Mouse (Mus musculus): ENCODE results near the gene Slk. TPM values are rescaled to one million over a fixed set of nuclear protein-coding genes. Genes with fewer than 3 reads are reported as not detected.
A peak's percentile ranks its signal among the peaks of the same experiment; 100 is the strongest.

Gene Slk
- polyA plus RNA-seq, 1 experiment from 2014 or later = 26.5 TPM

- Histone ChIP-seq H3K4me2 (ENCODE audit: low read length) (no peak overlapping the region), H3K27me3 (ENCODE audit: control insufficient read depth, insufficient read depth, low read length) (no peaks in the 10 kb centered on the region), H3K4me3 (ENCODE audit: control insufficient read depth in 1 of 2, insufficient read depth in 1 of 2, low read depth in 1 of 2, low read length in 2 of 2) (no peak overlapping the region), H3K4me1 (ENCODE audit: control insufficient read depth in 2 of 2, insufficient read depth in 2 of 2, low read length in 2 of 2) (no peaks in the 10 kb centered on the region), H3K9me3 (ENCODE audit: control insufficient read depth, low read length) (no peaks in the 10 kb centered on the region), H3K36me3 (ENCODE audit: control insufficient read depth, insufficient read depth, low read length) (no peaks in the 10 kb centered on the region; the same call in 1 of the 2 replicates), H3K27ac (replicated peaks in 1 of 2; ENCODE audit: control insufficient read depth in 1 of 2, insufficient read depth in 1 of 2, low read depth in 2 of 2, low read length in 2 of 2) (no peak overlapping the region), H3K9ac (ENCODE audit: low read length) (no peak overlapping the region)
- WGBS = 81% methylated on average over 8 of the region's 8 CpGs
- no peak for ATAC-seq (ENCODE audit: insufficient number of reproducible peaks, insufficient read depth, low FRiP score, low read depth)
Observed at GRCm38 (mm10) chr19:47653173-47653572, 73.7 kb downstream of the Slk start.

DNA sequence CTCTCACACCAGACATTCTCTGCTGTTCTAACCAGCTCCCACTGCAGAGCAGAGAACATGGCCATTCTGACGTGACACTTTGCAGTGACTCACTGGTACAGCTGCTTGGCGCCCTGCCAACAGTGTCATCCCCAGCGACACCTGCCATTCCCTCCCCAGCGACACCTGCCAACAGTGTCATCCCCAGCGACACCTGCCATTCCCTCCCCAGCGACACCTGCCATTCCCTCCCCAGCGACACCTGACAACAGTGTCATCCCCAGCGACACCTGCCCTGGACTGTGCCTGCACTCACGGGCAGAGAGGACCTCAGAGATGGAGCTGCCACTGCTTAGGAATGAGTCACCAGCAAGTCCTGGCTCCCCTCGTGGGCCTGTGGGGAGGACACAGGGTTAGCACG, 75.4 kb downstream of the Slk start:
- Histone ChIP-seq H3K4me2 (ENCODE audit: low read length) (no peak overlapping the region), H3K27ac (replicated peaks in 1 of 2; ENCODE audit: control insufficient read depth in 1 of 2, insufficient read depth in 1 of 2, low read depth in 2 of 2, low read length in 2 of 2) (no peak overlapping the region), H3K9ac (ENCODE audit: low read length) (no peak overlapping the region), H3K9me3 (ENCODE audit: control insufficient read depth, low read length) (no peaks in the 10 kb centered on the region), H3K36me3 (ENCODE audit: control insufficient read depth, insufficient read depth, low read length) (no peaks in the 10 kb centered on the region), H3K4me3 (ENCODE audit: control insufficient read depth in 1 of 2, insufficient read depth in 1 of 2, low read depth in 1 of 2, low read length in 2 of 2) (no peak overlapping the region), H3K4me1 (ENCODE audit: control insufficient read depth in 2 of 2, insufficient read depth in 2 of 2, low read length in 2 of 2) (peaks cover 5 to 11% of the 10 kb centered on the region in 2 experiments), H3K27me3 (ENCODE audit: control insufficient read depth, insufficient read depth, low read length) (no peaks in the 10 kb centered on the region)
- ATAC-seq (ENCODE audit: insufficient number of reproducible peaks, insufficient read depth, low FRiP score, low read depth) = no peak
- WGBS = 60% methylated on average over 11 of the region's 11 CpGs

DNA sequence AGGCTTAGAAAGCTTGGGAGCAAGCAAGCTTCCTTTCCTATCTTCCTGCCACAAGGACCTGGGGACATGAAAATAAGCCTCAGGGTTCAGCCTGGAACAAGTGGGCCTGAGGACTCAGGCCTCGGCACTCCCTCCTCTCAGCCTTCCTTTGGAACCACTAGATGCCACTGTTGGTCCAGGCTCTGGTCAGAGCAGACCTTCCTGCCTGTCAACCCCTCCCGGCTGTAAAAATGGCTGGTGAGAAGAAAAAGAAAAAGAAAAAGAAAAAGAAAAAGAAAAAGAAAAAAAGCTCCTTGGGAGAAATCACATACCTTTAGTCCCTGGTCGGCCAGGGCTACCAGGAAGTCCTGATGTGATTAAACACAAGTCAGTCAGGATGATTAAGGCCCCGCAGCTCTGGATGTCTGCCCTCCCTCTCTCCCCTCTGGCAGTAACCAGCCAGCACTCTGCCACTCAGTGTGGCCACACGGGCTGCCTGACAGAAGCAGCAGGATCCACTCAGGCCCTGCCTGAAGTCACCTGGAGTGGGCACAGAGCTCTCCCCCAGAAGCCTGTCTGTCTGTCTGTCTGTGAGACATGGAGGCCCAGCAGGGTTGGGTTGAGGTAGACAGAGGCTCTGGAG, 79.5 kb downstream of the Slk start:
- no peaks in the 10 kb centered on the region for H3K36me3 ChIP-seq (ENCODE audit: control insufficient read depth, insufficient read depth, low read length)
- 11% methylated on average over 5 of the region's 5 CpGs for WGBS
- H3K4me2 ChIP-seq (ENCODE audit: low read length) = peak overlapping the region; percentile 7; the same call in 1 of the 2 replicates
- ATAC-seq (ENCODE audit: insufficient number of reproducible peaks, insufficient read depth, low FRiP score, low read depth) = peak; percentile 75; the same call in 1 of the 2 replicates
- H3K4me3 ChIP-seq (ENCODE audit: control insufficient read depth in 1 of 2, insufficient read depth in 1 of 2, low read depth in 1 of 2, low read length in 2 of 2) = no peak overlapping the region
- no peaks in the 10 kb centered on the region for H3K27me3 ChIP-seq (ENCODE audit: control insufficient read depth, insufficient read depth, low read length)
- peak overlapping the region; percentile 9 for H3K9ac ChIP-seq (ENCODE audit: low read length)
- H3K9me3 ChIP-seq (ENCODE audit: control insufficient read depth, low read length) = no peaks in the 10 kb centered on the region
- H3K27ac ChIP-seq (replicated peaks in 1 of 2; ENCODE audit: control insufficient read depth in 1 of 2, insufficient read depth in 1 of 2, low read depth in 2 of 2, low read length in 2 of 2) = peak overlapping the region; percentile 39 to 60
- peaks cover 5 to 13% of the 10 kb centered on the region in 2 experiments for H3K4me1 ChIP-seq (ENCODE audit: control insufficient read depth in 2 of 2, insufficient read depth in 2 of 2, low read length in 2 of 2)

DNA sequence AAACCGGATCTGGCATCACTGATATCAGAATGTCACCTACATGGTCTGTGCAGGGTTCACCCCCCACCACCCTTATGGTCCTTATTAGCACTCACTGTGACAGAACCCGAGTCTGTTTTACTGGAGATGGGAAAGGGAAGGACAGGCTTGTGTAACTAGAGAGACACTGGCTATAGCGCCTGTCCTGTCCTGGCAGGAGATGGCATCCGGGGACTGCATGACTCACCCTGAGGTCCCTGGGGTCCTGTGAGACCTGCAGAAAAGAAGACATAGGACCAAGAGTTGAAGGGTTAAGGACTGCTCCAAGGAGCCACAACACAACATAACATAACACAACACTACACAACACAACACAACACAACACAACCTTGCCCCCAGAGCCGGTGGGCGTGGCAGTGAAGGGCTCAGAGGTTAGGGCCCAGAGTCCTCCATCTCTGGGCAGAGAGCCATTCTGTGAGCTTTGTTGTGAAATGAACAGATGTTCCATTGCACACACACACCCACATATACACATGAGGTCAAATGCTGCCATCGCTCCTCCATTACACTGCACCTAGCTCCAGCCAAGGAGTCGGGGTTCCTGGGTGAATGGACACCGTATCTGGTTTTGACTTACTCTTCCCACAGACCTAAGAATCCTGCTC, 80.4 kb downstream of the Slk start:
- Histone ChIP-seq H3K27me3 (ENCODE audit: control insufficient read depth, insufficient read depth, low read length) (no peaks in the 10 kb centered on the region), H3K9ac (ENCODE audit: low read length) (no peak overlapping the region; the same call in 1 of the 2 replicates), H3K4me1 (ENCODE audit: control insufficient read depth in 2 of 2, insufficient read depth in 2 of 2, low read length in 2 of 2) (peaks cover 5 to 13% of the 10 kb centered on the region in 2 experiments), H3K27ac (replicated peaks in 1 of 2; ENCODE audit: control insufficient read depth in 1 of 2, insufficient read depth in 1 of 2, low read depth in 2 of 2, low read length in 2 of 2) (peak overlapping the region in 1 of 2 experiments; percentile 39; a peak in 1 of 4 replicates), H3K4me2 (ENCODE audit: low read length) (no peak overlapping the region), H3K9me3 (ENCODE audit: control insufficient read depth, low read length) (no peaks in the 10 kb centered on the region), H3K36me3 (ENCODE audit: control insufficient read depth, insufficient read depth, low read length) (no peaks in the 10 kb centered on the region), H3K4me3 (ENCODE audit: control insufficient read depth in 1 of 2, insufficient read depth in 1 of 2, low read depth in 1 of 2, low read length in 2 of 2) (no peak overlapping the region)
- 76% methylated on average over 9 of the region's 9 CpGs for WGBS
- ATAC-seq (ENCODE audit: insufficient number of reproducible peaks, insufficient read depth, low FRiP score, low read depth) = no peak

- no peaks in the 10 kb centered on the region for H3K36me3 ChIP-seq (ENCODE audit: control insufficient read depth, insufficient read depth, low read length)
- H3K9ac ChIP-seq (ENCODE audit: low read length) = no peak overlapping the region
- no peak overlapping the region for H3K4me2 ChIP-seq (ENCODE audit: low read length)
- H3K9me3 ChIP-seq (ENCODE audit: control insufficient read depth, low read length) = no peaks in the 10 kb centered on the region
- 53% methylated on average over 8 of the region's 8 CpGs for WGBS
- H3K4me3 ChIP-seq (ENCODE audit: control insufficient read depth in 1 of 2, insufficient read depth in 1 of 2, low read depth in 1 of 2, low read length in 2 of 2) = no peak overlapping the region
- ATAC-seq (ENCODE audit: insufficient number of reproducible peaks, insufficient read depth, low FRiP score, low read depth) = no peak
- peaks cover 7% of the 10 kb centered on the region in 2 experiments for H3K4me1 ChIP-seq (ENCODE audit: control insufficient read depth in 2 of 2, insufficient read depth in 2 of 2, low read length in 2 of 2)
- no peak overlapping the region for H3K27ac ChIP-seq (replicated peaks in 1 of 2; ENCODE audit: control insufficient read depth in 1 of 2, insufficient read depth in 1 of 2, low read depth in 2 of 2, low read length in 2 of 2)
- H3K27me3 ChIP-seq (ENCODE audit: control insufficient read depth, insufficient read depth, low read length) = no peaks in the 10 kb centered on the region
Observed at GRCm38 (mm10) chr19:47667601-47668000, 88.1 kb downstream of the Slk start.

- Histone ChIP-seq H3K36me3 (ENCODE audit: control insufficient read depth, insufficient read depth, low read length) (no peaks in the 10 kb centered on the region), H3K4me3 (ENCODE audit: control insufficient read depth in 1 of 2, insufficient read depth in 1 of 2, low read depth in 1 of 2, low read length in 2 of 2) (no peak overlapping the region), H3K9ac (ENCODE audit: low read length) (no peak overlapping the region), H3K27ac (replicated peaks in 1 of 2; ENCODE audit: control insufficient read depth in 1 of 2, insufficient read depth in 1 of 2, low read depth in 2 of 2, low read length in 2 of 2) (no peak overlapping the region), H3K4me1 (ENCODE audit: control insufficient read depth in 2 of 2, insufficient read depth in 2 of 2, low read length in 2 of 2) (peaks cover 7% of the 10 kb centered on the region in 2 experiments), H3K27me3 (ENCODE audit: control insufficient read depth, insufficient read depth, low read length) (no peaks in the 10 kb centered on the region), H3K9me3 (ENCODE audit: control insufficient read depth, low read length) (no peaks in the 10 kb centered on the region), H3K4me2 (ENCODE audit: low read length) (no peak overlapping the region)
- WGBS = 73% methylated on average over 9 of the region's 9 CpGs
- ATAC-seq (ENCODE audit: insufficient number of reproducible peaks, insufficient read depth, low FRiP score, low read depth) = no peak
Observed at GRCm38 (mm10) chr19:47668399-47668798, 88.9 kb downstream of the Slk start.

DNA sequence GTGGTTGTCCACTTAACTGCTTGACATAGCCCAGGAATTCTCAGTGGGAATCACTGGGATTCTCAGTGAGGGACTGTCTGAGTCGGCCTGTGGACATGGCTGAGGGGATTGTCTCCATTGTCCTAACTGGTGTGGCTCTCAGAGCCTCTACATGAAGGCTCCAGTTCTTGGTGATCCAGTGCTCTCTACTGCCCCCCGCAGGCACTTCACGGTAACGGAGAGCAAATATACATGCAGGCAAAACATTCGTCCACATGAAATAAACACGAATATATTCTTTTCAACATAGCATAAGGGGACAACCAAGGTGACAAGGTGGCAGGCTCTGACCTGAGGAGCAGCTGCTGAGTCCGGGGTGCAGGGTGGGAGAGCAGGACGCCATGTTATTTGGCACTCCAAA, 94.9 kb downstream of the Slk start:
- peaks cover 5 to 7% of the 10 kb centered on the region in 2 experiments for H3K4me1 ChIP-seq (ENCODE audit: control insufficient read depth in 2 of 2, insufficient read depth in 2 of 2, low read length in 2 of 2)
- no peaks in the 10 kb centered on the region for H3K36me3 ChIP-seq (ENCODE audit: control insufficient read depth, insufficient read depth, low read length)
- no peak overlapping the region for H3K27ac ChIP-seq (replicated peaks in 1 of 2; ENCODE audit: control insufficient read depth in 1 of 2, insufficient read depth in 1 of 2, low read depth in 2 of 2, low read length in 2 of 2)
- no peak overlapping the region for H3K4me2 ChIP-seq (ENCODE audit: low read length)
- no peak overlapping the region for H3K4me3 ChIP-seq (ENCODE audit: control insufficient read depth in 1 of 2, insufficient read depth in 1 of 2, low read depth in 1 of 2, low read length in 2 of 2)
- no peak for ATAC-seq (ENCODE audit: insufficient number of reproducible peaks, insufficient read depth, low FRiP score, low read depth)
- H3K9me3 ChIP-seq (ENCODE audit: control insufficient read depth, low read length) = no peaks in the 10 kb centered on the region
- H3K9ac ChIP-seq (ENCODE audit: low read length) = no peak overlapping the region
- 37% methylated on average over 8 of the region's 8 CpGs for WGBS
- no peaks in the 10 kb centered on the region for H3K27me3 ChIP-seq (ENCODE audit: control insufficient read depth, insufficient read depth, low read length)
